Mouse (Mus musculus) midbrain, postnatal 0 days (tissue): ENCODE results near the gene 4930402H24Rik. TPM values are rescaled to one million over a fixed set of nuclear protein-coding genes. Genes with fewer than 3 reads are reported as not detected.

Source experiments
- ATAC-seq: fragments of 200-750 bp; cut with Nextera tagmentation; 2 replicates; pipeline ENCODE4 v1.8.0; 2017; ENCODE audit warnings: moderate number of reproducible peaks, mild to moderate bottlenecking, moderate TSS enrichment, moderate library complexity; ENCODE audit not compliant: low FRiP score
- DNase-seq: peaks from one replicate; pipeline ENCODE4 v3.0.0-alpha.2; 2015; ENCODE audit warnings: low spot score
- H3K27ac ChIP-seq: fragments of 300-500 bp; sonication (generic); 2 replicates; pipeline ENCODE4 v1.5.1; 2014; ENCODE audit warnings: low read depth, mild to moderate bottlenecking, low read length, mixed read lengths
- H3K27me3 ChIP-seq: fragments of 300-500 bp; sonication (generic); 2 replicates; pipeline ENCODE4 v1.6.1; 2014; ENCODE audit warnings: low read length, control low read depth, mixed read lengths; ENCODE audit not compliant: insufficient read depth
- H3K36me3 ChIP-seq: fragments of 300-500 bp; sonication (generic); 2 replicates; pipeline ENCODE4 v1.6.1; 2014; ENCODE audit warnings: low read length, control low read depth, mixed read lengths; ENCODE audit not compliant: insufficient read depth
- H3K4me1 ChIP-seq: fragments of 300-500 bp; sonication (generic); 2 replicates; pipeline ENCODE4 v1.6.1; 2014; ENCODE audit warnings: mild to moderate bottlenecking, control low read depth, antibody characterized with exemption, low read length, mixed read lengths; ENCODE audit not compliant: insufficient read depth
- H3K4me2 ChIP-seq: fragments of 300-500 bp; sonication (generic); 2 replicates; pipeline ENCODE4 v1.6.1; 2014; ENCODE audit warnings: low read depth, mild to moderate bottlenecking, low read length, mixed read lengths; ENCODE audit not compliant: poor library complexity, severe bottlenecking
- H3K4me3 ChIP-seq: fragments of 300-500 bp; sonication (generic); 2 replicates; pipeline ENCODE4 v1.5.1; 2014; ENCODE audit warnings: low read depth, mild to moderate bottlenecking, low read length, moderate library complexity
- H3K9ac ChIP-seq: fragments of 300-500 bp; sonication (generic); replicated peaks from 2 replicates; pipeline ENCODE4 v1.6.1; 2014; ENCODE audit warnings: mild to moderate bottlenecking, low read length, moderate library complexity, mixed read lengths; ENCODE audit not compliant: poor library complexity, severe bottlenecking
- H3K9me3 ChIP-seq: fragments of 300-500 bp; sonication (generic); 2 replicates; pipeline ENCODE4 v1.6.1; 2016; ENCODE audit warnings: low read length, control low read depth
- CTCF ChIP-seq: IDR thresholded peaks from 2 replicates; pipeline ENCODE4 v1.5.1; 2016; ENCODE audit warnings: antibody characterized with exemption, mild to moderate bottlenecking
- whole genome bisulfite sequencing: fragments of 180-500 bp; shearing (Covaris S2); extraction: QIAGEN DNeasy Blood & Tissue Kit; methylation state at CpG from one replicate; pipeline ENCODE4 v1.1.7; 2014; 5-methylcytosine and 5-hydroxymethylcytosine counted together
- polyA plus RNA-seq: library from polyadenylated mRNA; unstranded; fragments of >200 nt; fragmentation: Nextera tagmentation; extraction: Ambion mirVana; gene quantifications from 2 replicates; pipeline ENCODE4 v1.2.1, GENCODE M21; 2015
- total RNA-seq: library from RNA; depleted of rRNA; stranded (reverse); fragments of >200 nt; gene quantifications from 2 replicates; pipeline ENCODE4 v1.2.3, GENCODE M21; 2014

Gene 4930402H24Rik
- total and polyA plus RNA-seq, 2 experiments from 2014 or later: 58.1 to 200 TPM

DNA sequence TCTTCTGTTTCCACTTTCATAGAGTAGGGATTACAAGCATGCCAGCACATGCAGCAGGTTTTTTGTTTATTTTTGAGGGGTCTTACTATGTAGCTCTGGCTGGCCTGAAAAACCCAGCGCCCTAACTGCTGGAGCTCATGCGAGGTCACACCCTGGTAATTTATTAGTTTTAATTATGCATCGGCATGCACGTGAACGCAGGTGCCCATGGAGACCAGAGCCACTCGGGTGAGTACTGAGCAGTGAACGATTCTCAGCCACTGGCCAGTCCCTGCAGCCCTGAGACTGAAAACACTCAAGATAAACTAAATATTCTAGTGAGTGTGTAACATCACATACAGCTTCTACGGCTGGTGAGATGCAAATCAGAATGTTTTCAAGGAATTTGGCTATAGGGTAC, 110.5 kb downstream of the 4930402H24Rik start:
- no peak overlapping the region for H3K4me2 ChIP-seq
- no peak overlapping the region for H3K4me3 ChIP-seq
- H3K9ac ChIP-seq: no peak overlapping the region
- ATAC-seq: no peak
- no peaks in the 10 kb centered on the region for H3K9me3 ChIP-seq
- H3K27me3 ChIP-seq: no peaks in the 10 kb centered on the region
- peaks cover 32% of the 10 kb centered on the region for H3K36me3 ChIP-seq
- no peak overlapping the region for H3K27ac ChIP-seq
- DNase-seq: no peak
- H3K4me1 ChIP-seq: no peaks in the 10 kb centered on the region
- no peak for TF ChIP-seq CTCF
- WGBS: 86% methylated on average over 8 of the region's 8 CpGs

DNA sequence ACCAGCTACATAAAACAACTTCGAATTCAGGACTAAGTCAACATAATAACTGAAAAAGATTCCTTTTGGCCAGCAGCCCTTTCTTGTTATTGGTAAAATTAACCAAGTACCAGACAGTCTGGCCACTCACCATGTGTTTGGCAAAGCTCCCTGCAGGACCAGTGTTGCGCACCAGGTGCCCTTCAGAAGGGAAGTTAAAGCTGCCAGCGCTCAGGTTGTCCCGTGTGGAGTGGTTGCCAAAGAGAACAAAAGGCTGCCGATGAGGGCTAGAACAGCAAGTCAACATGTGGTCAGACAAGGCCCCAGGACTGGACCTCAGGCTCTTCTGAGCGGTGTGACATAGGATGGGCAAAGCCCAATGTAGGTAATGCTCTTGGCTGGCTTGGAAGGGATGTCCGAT, 114.5 kb downstream of the 4930402H24Rik start:
- no peak for TF ChIP-seq CTCF
- 94% methylated on average over 7 of the region's 7 CpGs for WGBS
- no peaks in the 10 kb centered on the region for H3K4me1 ChIP-seq
- peaks cover 27% of the 10 kb centered on the region for H3K36me3 ChIP-seq
- H3K9me3 ChIP-seq: no peaks in the 10 kb centered on the region
- H3K27ac ChIP-seq: no peak overlapping the region
- no peak overlapping the region for H3K4me2 ChIP-seq
- no peaks in the 10 kb centered on the region for H3K27me3 ChIP-seq
- H3K4me3 ChIP-seq: no peak overlapping the region
- H3K9ac ChIP-seq: no peak overlapping the region
- DNase-seq (no peak), ATAC-seq (no peak)

DNA sequence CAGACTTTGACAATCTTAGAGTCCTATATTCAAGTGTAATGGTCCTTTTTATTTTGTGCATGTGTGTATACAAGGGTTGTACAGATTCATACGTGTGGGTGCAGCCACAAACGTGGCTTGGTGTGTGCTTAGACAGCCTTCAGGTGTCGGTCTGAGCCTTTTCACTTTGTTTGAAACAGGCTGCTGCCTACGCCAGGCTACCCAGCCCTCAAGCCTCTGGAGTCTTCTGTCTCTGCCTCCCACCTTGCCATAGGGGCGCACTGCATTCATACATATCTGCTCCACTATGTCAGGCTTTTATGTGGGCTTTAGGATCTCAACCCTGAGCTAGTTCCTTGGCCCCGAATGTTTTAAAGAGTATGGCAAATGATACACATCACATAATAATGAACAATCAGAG, 116.6 kb downstream of the 4930402H24Rik start:
- 87% methylated on average over 6 of the region's 6 CpGs for WGBS

DNA sequence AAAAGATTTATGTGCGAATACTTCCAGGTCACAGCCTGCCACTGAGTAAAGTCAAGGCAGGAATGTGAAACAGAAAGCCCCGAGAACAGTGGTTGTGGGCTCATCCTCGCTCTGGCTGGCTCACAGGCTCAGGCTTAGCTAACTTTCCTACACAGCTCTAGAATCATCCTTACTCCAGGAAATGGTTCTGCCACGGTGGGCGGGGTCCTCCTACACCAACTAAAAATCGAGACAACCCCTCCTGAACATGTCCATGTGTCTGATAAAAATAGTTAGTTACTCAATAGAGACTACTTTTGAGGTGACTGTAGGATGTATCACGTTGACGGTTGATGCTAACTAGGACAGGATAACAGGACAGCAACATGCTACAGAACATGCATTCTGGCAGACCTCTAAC, 117.2 kb downstream of the 4930402H24Rik start:
- no peaks in the 10 kb centered on the region for H3K4me1 ChIP-seq
- H3K4me3 ChIP-seq: no peak overlapping the region
- no peak for TF ChIP-seq CTCF
- ATAC-seq (no peak), DNase-seq (no peak)
- H3K27me3 ChIP-seq: no peaks in the 10 kb centered on the region
- 89% methylated on average over 8 of the region's 8 CpGs for WGBS
- peaks cover 36% of the 10 kb centered on the region for H3K36me3 ChIP-seq
- H3K9me3 ChIP-seq: no peaks in the 10 kb centered on the region
- H3K27ac ChIP-seq: no peak overlapping the region
- H3K9ac ChIP-seq: no peak overlapping the region
- H3K4me2 ChIP-seq: no peak overlapping the region

More for the DNA sequence above, 116.6 kb downstream of the 4930402H24Rik start:
- DNase-seq (no peak), ATAC-seq (no peak)
- Histone ChIP-seq H3K9me3 (no peaks in the 10 kb centered on the region), H3K27me3 (no peaks in the 10 kb centered on the region), H3K27ac (no peak overlapping the region), H3K36me3 (peaks cover 34% of the 10 kb centered on the region), H3K4me3 (no peak overlapping the region), H3K4me2 (no peak overlapping the region), H3K9ac (no peak overlapping the region), H3K4me1 (no peaks in the 10 kb centered on the region)
- no peak for TF ChIP-seq CTCF

DNA sequence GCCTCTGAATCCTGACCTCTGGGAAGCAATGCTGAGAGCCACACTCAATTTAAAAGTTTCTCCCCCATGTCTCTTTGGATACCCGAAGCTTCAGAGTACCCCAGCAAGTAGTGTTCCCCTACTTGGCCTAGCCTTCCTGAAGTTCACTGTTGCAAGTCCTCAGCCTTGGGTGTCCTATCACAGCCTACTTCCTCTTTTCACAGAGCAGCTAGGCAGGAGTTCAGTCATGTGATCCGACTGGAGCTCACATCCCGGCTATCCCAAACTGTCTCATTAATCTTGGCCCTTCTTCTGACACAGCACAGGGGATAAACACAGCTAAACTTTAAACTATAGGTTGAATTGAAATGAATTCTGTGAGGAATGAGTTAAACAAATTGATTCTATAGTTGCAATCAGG, 121.3 kb downstream of the 4930402H24Rik start:
- Histone ChIP-seq H3K4me2 (no peak overlapping the region), H3K27me3 (no peaks in the 10 kb centered on the region), H3K27ac (no peak overlapping the region), H3K9ac (no peak overlapping the region), H3K4me3 (no peak overlapping the region), H3K4me1 (no peaks in the 10 kb centered on the region), H3K9me3 (no peaks in the 10 kb centered on the region), H3K36me3 (peaks cover 51% of the 10 kb centered on the region)
- no peak for ATAC-seq
- no peak for DNase-seq
- WGBS: 87% methylated on average over 3 of the region's 3 CpGs
- no peak for TF ChIP-seq CTCF

DNA sequence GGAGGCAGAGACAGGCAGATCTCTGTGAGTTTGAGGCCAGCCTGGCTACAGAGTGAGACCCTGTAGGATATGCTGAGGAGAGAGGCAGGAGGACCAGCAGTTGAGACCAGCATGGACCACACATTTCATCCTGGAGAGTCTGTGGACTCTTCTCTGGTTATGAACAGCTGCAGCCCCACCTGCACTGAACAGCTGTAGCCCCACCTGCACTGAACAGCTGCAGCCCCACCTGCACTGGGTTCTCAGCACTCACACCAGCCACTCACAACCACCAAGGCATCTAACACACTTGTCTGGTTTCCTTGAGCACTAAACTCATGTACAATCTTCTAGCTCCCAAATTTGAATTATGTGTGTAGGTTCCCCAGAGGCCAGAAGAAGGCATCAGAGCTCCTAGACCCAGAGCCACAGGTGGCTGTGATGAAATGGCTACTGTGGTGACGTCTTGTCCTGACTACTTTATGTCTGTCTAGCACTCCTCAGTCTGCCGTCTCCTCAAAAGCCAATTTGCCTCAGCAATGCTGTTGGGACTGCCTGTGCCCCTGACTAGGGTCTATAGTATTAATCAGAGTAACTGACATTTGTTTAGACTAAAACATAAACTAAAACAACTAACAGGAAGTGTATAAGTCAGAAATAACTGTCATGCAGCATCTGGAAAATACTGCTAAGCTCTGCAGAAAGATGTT, 125.4 kb downstream of the 4930402H24Rik start:
- Histone ChIP-seq H3K4me2 (no peak overlapping the region), H3K4me1 (no peaks in the 10 kb centered on the region), H3K9me3 (no peaks in the 10 kb centered on the region), H3K27ac (no peak overlapping the region), H3K27me3 (no peaks in the 10 kb centered on the region), H3K9ac (no peak overlapping the region), H3K36me3 (peaks cover 66% of the 10 kb centered on the region), H3K4me3 (no peak overlapping the region)
- DNase-seq (no peak), ATAC-seq (no peak)
- WGBS: 80% methylated on average over 2 of the region's 2 CpGs
- TF ChIP-seq CTCF: no peak
